Mouse (Mus musculus) kidney, postnatal 10 days (tissue): ENCODE data around the gene Cmc2.

Experiments used
- DNase-seq: peaks from one replicate; pipeline ENCODE4 v3.0.0; 2021; ENCODE audit warnings: mixed read lengths

Gene Cmc2

GRCm38 (mm10) chr8:116921337-116922059, at the start of gene Cmc2, which contains the start of gene Cenpn:
Gene Cmc2 (minus strand): TSS chr8:116921455.
Gene Cenpn (plus strand): TSS chr8:116921730.
- peak; percentile 96 for DNase-seq

DNA sequence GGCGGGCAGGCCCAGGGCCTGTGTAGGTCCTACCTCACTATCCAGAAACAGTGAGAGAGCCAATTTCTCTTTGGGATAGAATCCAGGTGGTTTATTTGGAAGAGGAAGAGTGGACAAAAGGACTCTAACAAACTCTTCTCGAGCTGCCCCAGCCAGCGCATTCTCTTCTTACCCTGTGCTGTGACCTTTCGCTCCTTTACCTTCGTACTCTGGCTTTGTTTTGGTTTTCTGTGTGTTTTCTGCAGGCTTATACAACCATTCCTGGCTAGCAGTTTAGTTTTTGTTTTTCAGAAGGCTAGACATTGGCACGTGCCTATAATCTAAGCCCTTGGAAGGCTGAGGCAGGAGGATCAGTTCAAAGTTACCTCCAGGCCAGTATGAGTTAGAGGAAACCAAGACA, 48.3 kb upstream of the Cmc2 start:
- DNase-seq = no peak

GRCm38 (mm10) chr8:116954415-116954814, 33.2 kb upstream of the Cmc2 start:
- DNase-seq = no peak

DNA sequence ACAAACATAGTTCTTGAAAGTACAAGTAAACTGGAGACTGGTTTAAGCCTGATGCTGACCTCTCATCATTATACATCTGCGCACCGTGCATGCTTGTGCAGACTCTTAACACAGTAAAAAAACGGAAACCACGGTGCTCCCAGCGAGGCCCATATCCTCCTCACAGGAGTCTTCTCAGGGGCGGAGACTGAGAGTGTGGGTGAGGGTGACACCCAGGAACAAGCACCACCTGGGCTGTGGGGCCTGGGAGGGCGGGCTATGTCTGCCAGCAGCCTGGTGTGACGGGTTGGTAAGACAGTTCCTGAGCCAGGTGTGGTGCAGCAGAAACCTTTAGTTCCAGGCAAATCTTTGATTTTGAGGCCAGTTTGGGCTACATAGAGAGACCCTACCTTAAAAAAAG, 31.2 kb upstream of the Cmc2 start:
- no peak for DNase-seq

DNA sequence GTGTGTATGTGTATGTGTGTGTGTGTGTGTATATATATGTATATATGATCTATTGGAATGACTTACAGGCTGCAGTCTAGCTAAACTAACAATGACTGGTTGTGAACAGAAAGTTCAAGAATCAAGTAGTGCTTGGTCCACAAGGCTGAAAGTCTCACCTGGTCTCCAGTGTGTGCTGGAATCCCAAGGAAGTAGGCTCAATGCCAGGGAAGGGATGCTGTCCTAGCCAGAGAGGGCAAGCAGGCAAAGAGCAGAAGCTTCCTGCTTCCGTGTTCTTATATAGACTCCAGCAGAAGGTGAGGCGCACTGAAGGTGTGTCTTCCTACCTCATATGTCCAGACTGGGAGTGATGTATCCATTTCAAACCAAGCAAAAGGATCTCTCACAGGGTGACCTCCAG, 30.5 kb upstream of the Cmc2 start:
- no peak for DNase-seq

DNA sequence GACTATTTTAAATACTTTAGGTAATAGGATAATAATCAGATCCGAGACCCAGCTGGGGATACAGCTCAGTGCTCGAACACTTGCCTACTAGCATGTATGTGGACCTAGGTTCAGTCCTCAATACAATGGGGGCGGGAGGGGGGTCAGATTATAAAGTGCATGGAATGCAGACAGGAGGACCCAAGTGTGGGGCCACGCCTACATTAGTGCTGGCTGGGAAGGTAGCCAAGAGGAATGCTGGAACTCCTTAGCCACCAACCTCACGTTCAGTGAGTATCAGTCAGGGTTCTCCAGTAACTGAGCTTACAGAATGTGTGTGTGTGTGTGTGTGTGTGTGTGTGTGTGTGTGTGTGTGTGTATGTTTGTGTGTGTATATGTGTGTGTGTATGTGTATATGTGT, 30.1 kb upstream of the Cmc2 start:
- DNase-seq = peak; percentile 61

- DNase-seq = no peak
Measured at GRCm38 (mm10) chr8:116947589-116947988, 26.3 kb upstream of the Cmc2 start.

GRCm38 (mm10) chr8:116946851-116947250, 25.6 kb upstream of the Cmc2 start:
- DNase-seq = peak; percentile 24

DNA sequence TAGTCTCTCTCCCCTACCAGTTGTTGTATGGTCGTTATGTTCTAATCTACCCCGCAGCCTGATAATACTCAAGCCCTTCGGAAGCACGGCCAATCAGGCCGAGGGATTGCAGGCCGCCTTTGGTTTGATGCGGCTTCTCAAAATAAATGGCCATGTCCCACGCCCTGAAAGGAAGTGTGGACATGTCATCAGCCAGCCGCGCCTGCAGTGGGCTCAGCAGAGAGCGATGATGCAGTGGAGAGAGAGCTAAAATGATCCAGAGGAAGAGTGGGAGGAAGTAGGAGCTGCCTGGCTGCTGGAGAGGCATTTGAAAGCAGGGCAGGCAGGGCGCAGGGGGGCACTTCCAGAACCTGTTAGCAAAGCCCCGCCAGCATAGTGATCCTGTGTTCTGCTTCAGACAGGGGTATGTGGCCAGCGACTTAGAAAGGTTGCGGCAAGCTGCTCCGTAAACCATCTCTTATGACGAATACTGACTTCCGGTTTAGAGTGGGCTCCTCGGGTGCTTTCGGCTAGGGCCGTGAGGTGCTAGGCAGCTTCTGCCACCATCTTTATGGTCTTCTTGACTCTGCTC, 25.1 kb upstream of the Cmc2 start:
- peak; percentile 28 for DNase-seq

GRCm38 (mm10) chr8:116945169-116945910, 24.1 kb upstream of the Cmc2 start:
- DNase-seq = no peak

GRCm38 (mm10) chr8:116944385-116944696, 23.1 kb upstream of the Cmc2 start:
- no peak for DNase-seq

GRCm38 (mm10) chr8:116943555-116944384, 22.5 kb upstream of the Cmc2 start:
- DNase-seq = peak; percentile 54

DNA sequence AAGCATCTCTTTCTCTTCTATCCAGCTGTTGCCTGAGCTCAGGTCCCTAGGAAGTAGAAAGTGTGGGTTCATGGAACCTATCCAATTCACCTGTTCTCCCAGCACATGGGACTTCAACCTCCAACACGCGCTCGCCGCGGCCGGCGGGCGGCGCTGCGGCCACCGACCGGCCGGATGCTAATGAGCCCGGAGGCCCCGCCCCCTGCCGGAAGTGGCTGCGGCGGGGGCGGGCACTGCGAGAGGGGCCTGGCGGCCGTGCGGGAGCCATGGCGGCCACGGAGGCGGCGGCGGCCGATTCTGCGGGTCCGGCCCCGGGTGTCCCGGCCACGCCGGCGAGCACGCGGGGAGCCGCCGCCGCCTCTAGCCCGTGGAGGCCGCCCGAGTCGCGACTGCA, 21.9 kb upstream of the Cmc2 start, which contains the start of gene Atmin:
Atmin (plus strand) TSS at position 233 of the 394 bp plus-strand sequence.
- peak; percentile 95 for DNase-seq

DNA sequence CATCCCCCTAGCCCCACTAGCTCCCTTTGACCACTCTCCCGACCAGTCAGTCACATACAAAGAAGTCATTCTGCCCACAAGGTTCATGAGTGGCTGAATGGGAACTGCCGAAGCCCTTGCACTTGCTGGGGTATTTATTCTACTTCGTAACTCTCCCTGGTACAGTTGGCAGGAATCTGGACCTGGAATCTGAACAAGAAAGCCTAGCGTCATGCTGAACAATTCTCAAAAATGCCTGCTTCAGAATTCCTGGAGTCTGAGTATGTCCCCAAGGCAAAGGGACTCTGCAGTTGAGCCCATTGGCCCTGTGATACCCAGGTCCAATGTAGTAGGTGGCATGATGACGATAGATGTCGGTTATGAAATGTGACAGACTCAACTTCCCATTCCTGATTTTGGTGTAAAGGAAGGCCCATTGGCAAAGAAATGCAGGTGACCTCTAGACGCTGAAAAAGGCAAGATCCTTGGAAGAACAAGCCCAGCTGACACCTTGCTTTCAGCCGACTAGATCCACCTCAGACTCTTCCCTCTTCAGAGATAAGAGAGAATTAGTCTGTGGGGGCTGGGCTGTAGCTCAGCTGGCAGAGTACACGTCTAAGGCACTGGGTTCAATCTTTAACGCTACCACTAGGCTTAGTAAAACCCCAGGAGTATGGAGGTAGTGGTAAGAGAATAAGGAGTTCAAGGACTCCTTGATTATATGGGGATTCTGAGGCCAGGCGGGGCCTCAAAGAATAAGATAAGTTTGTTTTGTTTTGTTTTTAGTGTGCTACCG, 21.2 kb upstream of the Cmc2 start:
- no peak for DNase-seq

- no peak for DNase-seq
Measured at GRCm38 (mm10) chr8:116935506-116935905, 14.3 kb upstream of the Cmc2 start.

- no peak for DNase-seq
Measured at GRCm38 (mm10) chr8:116934976-116935375, 13.7 kb upstream of the Cmc2 start.

- no peak for DNase-seq
Measured at GRCm38 (mm10) chr8:116928588-116928987, 7.3 kb upstream of the Cmc2 start.

DNA sequence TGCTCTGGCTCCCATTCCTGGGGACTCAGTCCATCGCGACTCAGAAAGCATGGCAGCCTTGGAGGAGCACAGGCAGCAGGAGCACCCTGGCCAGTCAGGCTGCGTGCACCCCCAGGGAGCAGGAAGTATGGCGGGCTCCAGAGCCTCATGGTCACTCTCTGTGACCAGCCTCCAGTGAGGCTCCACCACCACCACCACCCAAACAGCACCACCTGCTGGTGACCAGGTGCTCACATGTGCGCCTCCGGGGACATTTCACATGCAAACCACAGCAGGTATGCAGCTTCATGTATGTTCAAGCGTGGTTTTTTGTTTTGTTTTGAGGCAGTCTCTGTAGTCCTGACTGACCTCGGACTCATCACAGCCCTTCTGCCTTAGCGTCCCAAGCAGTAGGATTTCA, 6.6 kb upstream of the Cmc2 start:
- DNase-seq = peak; percentile 68

DNA sequence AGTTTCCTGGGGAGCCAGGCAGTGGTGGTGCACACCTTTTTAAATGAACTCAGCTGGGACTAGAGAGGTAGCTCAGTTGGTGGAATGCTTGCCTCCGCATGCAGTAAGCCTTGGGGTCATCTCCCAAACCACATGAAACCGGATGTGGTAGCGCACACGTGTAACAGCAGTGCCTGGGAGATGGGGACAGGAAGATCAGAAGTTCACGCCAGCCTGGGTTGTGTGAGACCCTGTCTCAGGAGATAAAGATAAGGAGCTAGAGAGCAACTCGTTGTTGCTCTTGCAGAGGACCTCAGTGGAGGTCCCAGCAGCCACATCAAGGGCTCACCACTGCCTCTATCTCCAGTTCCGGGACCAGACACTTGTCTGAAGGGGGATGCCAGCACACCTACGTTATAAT, 2.3 kb upstream of the Cmc2 start:
- no peak for DNase-seq

DNA sequence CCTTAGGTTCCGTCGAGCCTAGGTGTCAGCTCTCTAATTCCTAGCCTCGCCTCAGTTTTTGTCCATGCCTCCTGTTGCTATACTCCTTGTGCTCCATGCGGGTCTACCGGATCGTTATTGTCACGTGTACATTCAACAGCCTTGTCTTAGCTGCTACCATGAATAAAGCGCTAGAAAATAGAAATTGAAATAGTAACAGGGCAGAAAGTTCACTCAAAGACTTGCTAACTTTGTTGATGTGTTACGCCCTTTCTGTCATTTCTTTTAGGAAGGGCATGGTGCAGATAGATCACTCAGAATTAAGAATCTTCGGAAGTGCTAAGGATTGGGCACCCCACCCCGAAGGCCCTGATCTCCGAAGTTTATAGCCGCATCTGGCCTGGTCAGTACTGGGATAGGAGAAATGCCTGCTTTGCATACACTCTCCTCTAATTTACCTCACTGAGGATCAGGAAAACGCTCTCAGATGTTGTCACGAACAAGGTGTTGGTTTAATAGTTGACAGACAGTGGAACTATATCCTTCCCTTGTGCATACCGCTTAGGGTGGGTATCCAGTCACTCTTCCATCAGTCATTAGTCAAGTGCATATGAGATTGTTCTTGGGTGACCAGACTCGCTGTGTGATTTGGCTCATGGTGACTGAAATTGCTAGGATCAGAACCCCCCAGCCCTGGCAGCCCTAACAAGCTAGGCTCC, 954 bp upstream of the Cmc2 start:
- DNase-seq = no peak

DNA sequence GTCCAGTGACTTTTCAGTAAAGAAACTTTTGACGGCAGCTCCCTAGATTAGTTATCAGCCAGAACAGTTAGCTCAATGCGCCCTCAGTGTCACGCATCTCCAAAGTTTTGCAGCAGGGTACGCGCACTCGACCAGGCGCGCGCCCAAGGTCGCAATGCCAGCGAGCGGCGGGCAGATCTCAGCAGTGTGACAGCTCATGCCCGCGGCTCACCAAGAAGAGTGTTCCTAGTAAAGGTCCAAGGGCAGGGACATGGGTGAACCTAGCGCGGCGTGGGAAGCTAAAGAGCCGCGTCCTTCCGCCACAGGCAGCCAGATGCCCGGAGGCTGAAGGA, 284 bp downstream of the Cmc2 start:
- DNase-seq = no peak

DNA sequence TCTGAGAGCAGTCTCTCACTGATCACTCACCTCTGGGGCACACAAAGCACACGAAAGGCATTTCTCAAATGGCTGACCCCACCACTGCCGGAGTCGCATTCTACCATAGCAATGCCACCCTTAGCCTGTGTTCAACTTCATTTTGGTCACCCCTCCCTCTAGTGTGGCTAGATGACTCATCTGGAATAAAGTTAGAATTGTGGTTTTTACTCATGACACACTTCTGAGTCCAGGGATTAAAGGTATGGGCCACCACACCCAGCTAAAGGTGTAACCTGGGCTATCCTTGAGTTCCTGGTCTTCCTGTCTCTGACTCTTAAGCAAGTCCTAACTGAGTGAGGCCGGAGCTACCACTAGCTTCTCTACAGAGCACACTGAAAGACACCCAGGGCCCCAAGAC, 15.4 kb downstream of the Cmc2 start:
- no peak for DNase-seq
